Mouse (Mus musculus) ES-Bruce4 (cell line): ENCODE data around the gene Pum2.

ENCODE experiments used
- CTCF ChIP-seq: IDR thresholded peaks from one replicate; pipeline ENCODE4 v1.8.1; 2011; ENCODE audit warnings: low read depth, low read length
- POLR2A ChIP-seq: IDR thresholded peaks from one replicate; pipeline ENCODE4 v1.8.1; 2011; ENCODE audit warnings: low read length; ENCODE audit not compliant: insufficient read depth

- TF ChIP-seq POLR2A (no peak), CTCF (no peak)
These were observed 53.0 kb downstream of the Pum2 start for GRCm38 (mm10) chr12:8726890-8727289.
